Mouse (Mus musculus) heart, adult 2 months (tissue): Measurements from ENCODE around the gene Ciart.

Experiments used
- CTCF ChIP-seq: fragments of 200-600 bp; IDR thresholded peaks from 2 replicates; pipeline ENCODE4 v1.8.1; 2022; ENCODE audit warnings: antibody characterized with exemption, mild to moderate bottlenecking, moderate library complexity
- POLR2A ChIP-seq: fragments of 200-500 bp; IDR thresholded peaks from 2 replicates; pipeline ENCODE4 v1.6.1; 2011; ENCODE audit warnings: mild to moderate bottlenecking, low read depth, low read length, control low read depth; ENCODE audit not compliant: insufficient read depth

DNA sequence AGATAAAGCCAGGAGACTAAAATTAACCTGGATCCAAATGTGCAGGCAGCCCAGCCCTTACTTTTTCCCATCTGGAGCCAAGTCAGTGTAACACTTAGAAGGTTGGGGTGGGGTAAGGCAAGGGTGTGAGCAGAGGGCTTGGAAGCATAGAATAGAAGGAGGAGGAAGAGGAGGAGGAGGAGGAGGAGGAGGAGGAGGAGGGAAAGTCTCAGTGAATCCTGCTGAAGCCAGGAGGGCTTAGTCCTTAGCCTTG, 20.2 kb upstream of the Ciart start:
- TF ChIP-seq POLR2A (no peak; the same call in 1 of the 2 replicates), CTCF (no peak)
